Mouse (Mus musculus) bone marrow macrophage, adult 2 months (primary cell): ENCODE data around the gene Cebpe. TPM values are rescaled to one million over a fixed set of nuclear protein-coding genes. Genes with fewer than 3 reads are reported as not detected.

ENCODE experiments used
- H3K27ac ChIP-seq: 2 replicates; pipeline ENCODE4 v1.5.1; 2012; ENCODE audit warnings: low read depth, low read length; ENCODE audit not compliant: insufficient read depth
- H3K4me1 ChIP-seq: 2 replicates; pipeline ENCODE4 v1.6.1; 2012; ENCODE audit warnings: low read length; ENCODE audit not compliant: control insufficient read depth, insufficient read depth
- H3K4me3 ChIP-seq: 2 replicates; pipeline ENCODE4 v1.5.1; 2012; ENCODE audit warnings: mild to moderate bottlenecking, low read length, moderate library complexity; ENCODE audit not compliant: insufficient read depth
- CTCF ChIP-seq: IDR thresholded peaks from 2 replicates; pipeline ENCODE4 v1.5.1; 2012; ENCODE audit warnings: low read depth, mild to moderate bottlenecking, low read length, moderate library complexity
- POLR2A ChIP-seq: IDR thresholded peaks from 2 replicates; pipeline ENCODE4 v1.6.1; 2012; ENCODE audit warnings: mild to moderate bottlenecking, low read depth, low read length, borderline replicate concordance
- polyA plus RNA-seq: library from polyadenylated mRNA; stranded (reverse); fragments of >200 nt; gene quantifications from 2 replicates; pipeline ENCODE4 v1.2.4, GENCODE M21; 2012; ENCODE audit not compliant: missing spikeins, insufficient read depth, insufficient read length

Cebpe gene
- polyA plus RNA-seq, 1 experiment: 0.90 TPM

DNA sequence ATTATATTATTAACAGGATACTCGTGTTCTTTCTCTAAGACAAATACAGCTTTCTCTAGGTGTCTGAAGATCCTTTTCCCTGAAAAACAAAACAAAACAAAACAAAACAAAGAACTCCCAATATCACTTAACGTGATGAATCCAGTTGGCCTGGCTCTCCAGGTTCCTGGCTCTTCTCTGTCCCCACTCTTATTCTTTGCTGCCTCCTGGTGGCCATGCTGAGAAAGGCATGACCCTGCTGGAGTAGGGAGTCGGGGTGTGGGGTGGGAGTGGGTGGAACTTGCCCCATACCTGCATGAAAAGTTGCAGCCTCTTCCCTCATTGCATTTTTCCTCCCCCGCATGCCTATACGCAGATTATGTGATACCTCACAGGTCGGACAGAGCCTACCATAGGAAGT is 10.7 kb downstream of the Cebpe start:
- H3K4me1 ChIP-seq: no peaks in the 10 kb centered on the region
- TF ChIP-seq CTCF (peak; percentile 83), POLR2A (no peak)
- H3K4me3 ChIP-seq: no peak overlapping the region
- H3K27ac ChIP-seq: no peak overlapping the region

DNA sequence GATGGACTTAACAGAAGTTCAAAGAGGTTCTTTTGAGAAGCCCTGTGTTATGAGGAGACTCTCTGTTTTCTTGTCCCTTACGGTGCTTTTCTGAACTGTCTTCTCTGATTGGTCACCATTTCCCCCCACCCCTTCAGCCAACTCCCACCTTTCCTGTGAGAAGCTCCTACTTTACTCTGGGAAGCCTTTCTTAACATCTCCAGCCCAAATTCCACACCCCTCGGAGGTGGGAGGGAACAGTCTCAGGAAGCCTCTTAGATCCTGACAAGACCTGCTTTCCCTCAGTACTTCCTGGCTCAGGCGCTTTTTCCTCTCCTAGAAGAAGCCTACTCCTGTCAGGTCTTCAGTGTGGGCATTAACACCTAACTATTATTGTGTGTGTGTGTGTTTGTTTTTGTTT is 12.4 kb downstream of the Cebpe start:
- Histone ChIP-seq H3K4me3 (no peak overlapping the region), H3K27ac (no peak overlapping the region), H3K4me1 (peaks cover 4% of the 10 kb centered on the region; the same call in 1 of the 2 replicates)
- TF ChIP-seq CTCF (no peak), POLR2A (no peak)

DNA sequence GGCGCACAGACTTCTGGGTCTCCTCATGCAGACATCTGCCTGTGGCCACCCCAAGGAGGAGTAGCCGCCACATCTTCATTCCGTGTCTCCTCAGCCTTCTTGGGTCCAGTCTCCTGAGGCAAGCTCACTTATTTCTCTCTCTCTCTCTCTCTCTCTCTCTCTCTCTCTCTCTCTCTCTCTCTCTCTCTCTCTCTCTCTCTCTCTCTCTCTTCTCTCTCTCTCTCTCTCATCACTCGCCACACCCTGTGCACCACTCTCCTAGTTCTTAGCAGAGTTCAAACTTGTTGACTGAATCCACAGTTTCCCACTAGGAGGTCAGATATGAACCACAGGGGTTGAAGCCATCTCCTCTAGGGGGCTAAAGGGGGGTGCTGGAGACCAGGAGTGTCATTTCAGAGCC is 13.2 kb downstream of the Cebpe start, which contains the start of gene Gm29776:
Gm29776 (minus strand) TSS at position 101 of the 400 bp plus-strand sequence.
- no peak within 1 kb of the TSS for H3K27ac ChIP-seq
- TF ChIP-seq CTCF (no peak), POLR2A (no peak)

DNA sequence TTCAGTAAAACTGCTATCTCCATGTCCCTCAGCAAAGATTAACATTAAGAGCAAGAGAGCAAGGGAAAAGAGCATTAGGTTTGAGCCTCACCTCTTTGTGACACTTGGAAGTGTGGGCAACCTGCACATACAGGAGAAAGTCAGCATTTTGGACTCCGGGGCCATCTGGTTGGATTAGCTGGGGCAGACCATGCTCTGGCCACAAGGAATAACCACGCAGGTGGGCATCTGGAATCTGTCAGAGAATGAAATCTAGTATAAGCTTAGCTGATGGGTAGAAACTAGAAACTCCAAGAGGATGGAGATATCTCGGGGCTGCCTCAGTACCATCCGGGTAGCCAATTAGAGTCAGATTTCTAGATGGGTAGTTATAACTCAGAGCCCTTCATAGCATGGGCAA is 15.2 kb downstream of the Cebpe start:
- H3K4me3 ChIP-seq: no peak overlapping the region
- peaks cover 4% of the 10 kb centered on the region; the same call in 1 of the 2 replicates for H3K4me1 ChIP-seq
- no peak for TF ChIP-seq POLR2A
- TF ChIP-seq CTCF: no peak
- no peak overlapping the region for H3K27ac ChIP-seq

More for the DNA sequence above, 13.2 kb downstream of the Cebpe start, which contains the start of gene Gm29776:
- H3K4me3 ChIP-seq: no peak within 1 kb of the TSS
- H3K4me1 ChIP-seq: peaks cover 4% of the 10 kb centered on the region; the same call in 1 of the 2 replicates

DNA sequence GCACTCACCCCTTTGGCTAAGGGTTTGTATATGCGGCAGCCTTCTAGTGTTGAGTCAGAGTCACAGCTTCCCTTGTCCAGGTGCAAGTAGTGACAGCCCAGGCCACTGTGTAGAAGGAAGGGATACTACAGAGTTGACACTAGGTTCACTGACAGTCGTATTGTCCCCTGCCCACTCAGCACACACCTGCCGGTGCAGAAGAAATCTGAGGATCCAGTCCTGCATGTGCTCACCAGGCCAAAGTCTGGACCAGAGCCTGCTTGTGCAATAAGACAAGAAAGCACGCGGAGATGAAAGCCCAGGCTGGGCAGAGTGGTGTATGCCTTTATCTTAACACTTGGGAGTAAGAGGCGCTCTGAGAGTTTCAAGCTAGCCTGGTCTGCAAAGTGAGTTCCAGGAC is 16.9 kb downstream of the Cebpe start:
- Histone ChIP-seq H3K27ac (no peak overlapping the region), H3K4me3 (no peak overlapping the region), H3K4me1 (peaks cover 4% of the 10 kb centered on the region; the same call in 1 of the 2 replicates)
- TF ChIP-seq CTCF (no peak), POLR2A (no peak)

DNA sequence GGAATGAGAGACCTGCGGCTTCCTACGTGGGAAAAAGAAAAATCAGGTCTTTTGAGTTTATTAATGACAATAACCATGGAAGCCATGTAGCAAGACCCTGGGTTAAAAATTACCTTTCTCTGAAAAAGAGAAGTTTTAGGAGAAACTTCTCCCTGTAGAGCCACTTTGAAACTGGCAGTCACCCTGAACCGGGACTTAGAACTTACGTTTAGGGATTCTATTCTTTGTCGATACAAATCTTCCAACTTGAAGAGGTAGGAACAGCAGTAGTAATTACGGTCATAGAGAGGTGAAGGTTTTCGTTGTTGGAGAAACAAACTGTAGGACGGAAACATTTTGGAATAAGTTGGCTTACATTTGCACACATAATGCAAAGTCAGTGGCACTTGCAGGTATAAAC is 24.7 kb downstream of the Cebpe start:
- Histone ChIP-seq H3K4me1 (peaks cover 8% of the 10 kb centered on the region), H3K4me3 (peak overlapping the region; percentile 79), H3K27ac (peak overlapping the region; percentile 90)
- TF ChIP-seq CTCF: no peak

DNA sequence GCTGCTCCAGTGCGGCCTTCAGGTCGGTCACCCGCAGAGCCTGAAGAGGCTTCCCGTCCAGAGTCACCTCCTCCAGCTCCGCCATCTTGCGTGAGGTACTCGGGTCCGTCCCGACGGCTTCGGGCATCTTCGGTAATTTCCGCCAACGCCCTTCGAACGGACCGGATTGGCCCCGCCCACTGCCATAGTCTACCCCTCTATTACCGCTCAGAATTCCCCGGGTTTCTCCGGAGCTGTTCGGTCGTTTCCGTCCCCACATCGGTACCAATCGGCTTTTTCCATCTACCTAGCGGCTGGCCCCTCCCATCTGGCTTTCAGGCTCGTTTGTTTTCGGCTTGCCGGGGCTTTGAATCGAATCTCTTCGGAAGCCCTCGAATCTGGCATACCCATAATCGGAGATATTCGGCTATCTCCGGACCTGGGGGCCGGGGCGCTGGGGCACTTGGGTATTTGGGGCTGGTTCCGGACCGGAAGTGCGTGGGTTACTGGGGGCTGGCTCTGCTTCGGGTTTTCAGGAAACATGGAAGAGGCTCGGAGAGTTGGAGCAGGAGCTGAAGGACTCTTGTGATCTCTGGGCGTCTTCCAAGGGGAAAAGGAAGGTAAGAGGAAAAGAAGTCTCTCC is 25.3 kb downstream of the Cebpe start, which contains the start of gene Acin1:
Acin1 (minus strand) TSS at position 410 of the 622 bp plus-strand sequence.
- Histone ChIP-seq H3K4me1 (peaks cover 8% of the 10 kb centered on the region), H3K4me3 (peak within 1 kb of the TSS; percentile 79), H3K27ac (peak within 1 kb of the TSS; percentile 90)
- TF ChIP-seq POLR2A (0 out of 2 replicates have a peak, but pooled peaks have one; percentile 72), CTCF (no peak)

DNA sequence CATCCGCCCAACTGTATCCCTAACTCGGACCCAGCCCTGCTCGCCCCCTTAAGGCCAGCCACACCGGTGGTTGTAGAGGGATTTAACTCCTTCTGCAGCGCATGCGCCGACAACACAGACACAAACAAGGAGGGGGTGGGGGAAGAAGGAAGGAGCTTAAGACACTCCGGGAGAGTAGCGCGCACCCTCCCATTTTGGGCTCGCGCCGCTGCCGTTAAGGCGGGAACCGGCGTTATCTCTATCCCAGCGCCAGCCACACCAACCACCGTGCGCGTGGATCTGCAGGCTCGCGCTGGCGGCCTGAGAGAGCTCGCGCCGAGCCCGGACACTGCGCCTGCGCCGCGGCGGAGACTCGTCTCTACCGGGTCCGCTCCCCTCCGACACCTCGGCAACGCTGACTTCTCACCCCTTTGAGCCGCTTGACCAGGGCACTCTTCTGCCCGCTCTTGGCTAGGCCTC is 25.9 kb downstream of the Cebpe start, which contains the start of gene 1700123O20Rik:
1700123O20Rik (plus strand) TSS at position 154 of the 459 bp plus-strand sequence.
- peak within 1 kb of the TSS; percentile 90 for H3K27ac ChIP-seq
- peak within 1 kb of the TSS; percentile 79 for H3K4me3 ChIP-seq
- no peak for TF ChIP-seq CTCF
- 0 out of 2 replicates have a peak, but pooled peaks have one; percentile 22 for TF ChIP-seq POLR2A
- H3K4me1 ChIP-seq: peaks cover 8% of the 10 kb centered on the region

DNA sequence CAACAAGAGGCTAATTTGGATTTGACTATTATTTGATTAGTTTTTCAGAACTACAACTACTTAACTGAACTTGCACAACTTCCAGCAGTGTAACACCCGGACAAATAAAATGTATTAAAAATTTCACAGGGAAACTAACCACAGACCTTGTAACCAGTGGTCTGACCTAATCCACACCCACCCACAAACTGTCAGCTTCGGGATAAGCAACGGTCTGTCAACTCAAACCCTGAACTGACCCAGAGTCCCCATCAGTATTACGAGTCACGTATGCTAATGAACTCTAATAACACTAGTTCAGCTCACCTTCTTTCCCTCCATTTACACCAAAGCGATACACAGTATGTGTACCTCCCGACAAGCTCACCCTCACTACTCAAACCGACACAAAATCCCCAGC is 26.5 kb downstream of the Cebpe start:
- no peak for TF ChIP-seq POLR2A
- no peak for TF ChIP-seq CTCF
- Histone ChIP-seq H3K4me1 (peaks cover 8% of the 10 kb centered on the region), H3K4me3 (peak overlapping the region; percentile 79), H3K27ac (0 out of 2 replicates have a peak overlapping the region, but pooled peaks have one; percentile 90)

DNA sequence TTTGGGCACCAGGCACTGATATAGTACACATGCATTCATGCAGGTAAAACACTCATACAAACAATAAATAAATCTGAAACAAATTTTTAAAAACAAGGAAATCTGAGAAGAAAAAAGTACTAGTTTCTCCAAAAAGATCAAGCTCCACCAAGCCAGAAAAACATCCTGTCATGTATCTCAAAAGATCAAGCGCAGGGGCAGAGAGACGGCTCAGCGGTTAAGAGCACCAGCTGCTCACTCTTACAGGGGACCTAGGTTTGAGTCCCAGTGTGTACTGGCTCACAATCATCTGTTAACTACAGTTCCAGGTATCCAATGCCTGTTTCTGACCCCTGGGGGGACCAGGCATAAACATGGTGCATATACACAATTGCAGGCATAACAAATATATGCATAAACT is 29.6 kb downstream of the Cebpe start:
- no peak overlapping the region for H3K4me3 ChIP-seq
- no peaks in the 10 kb centered on the region for H3K4me1 ChIP-seq
- no peak for TF ChIP-seq POLR2A
- TF ChIP-seq CTCF: no peak
- H3K27ac ChIP-seq: no peak overlapping the region
